Mouse (Mus musculus) kidney, embryonic 16.5 days (tissue): ENCODE results near the gene Cd274. TPM values are rescaled to one million over a fixed set of nuclear protein-coding genes. Genes with fewer than 3 reads are reported as not detected.

Source experiments
- polyA plus RNA-seq: library from polyadenylated mRNA; unstranded; fragments of >200 nt; fragmentation: Nextera tagmentation; extraction: Ambion mirVana; gene quantifications from 2 replicates; pipeline ENCODE4 v1.2.1, GENCODE M21; 2015

Gene Cd274
- polyA plus RNA-seq, 1 experiment from 2014 or later = 0.30 TPM

Other genes with a start within 250 kb of the Cd274 start
- gene Jak2, start 115.6 kb upstream of the Cd274 start, polyA plus RNA-seq = 4.6 and 5.7 TPM in 2 replicates
- 5.2 and 5.3 TPM in 2 replicates for gene Insl6, start 42.1 kb upstream of the Cd274 start, polyA plus RNA-seq
- gene Rln1, start 32.8 kb upstream of the Cd274 start, polyA plus RNA-seq = 0.15 and 0.42 TPM in 2 replicates
- gene Plgrkt, start 65 bp upstream of the Cd274 start, polyA plus RNA-seq = 48.6 and 49.1 TPM in 2 replicates
- gene Pdcd1lg2, start 43.5 kb downstream of the Cd274 start, polyA plus RNA-seq = not detected in 2 replicates
- 11.6 and 13.8 TPM in 2 replicates for gene Ric1, start 154.8 kb downstream of the Cd274 start, polyA plus RNA-seq